Mouse (Mus musculus): ENCODE data around the gene Map4k1. TPM values are rescaled to one million over a fixed set of nuclear protein-coding genes. Genes with fewer than 3 reads are reported as not detected.
A peak's percentile ranks its signal among the peaks of the same experiment; 100 is the strongest.

The Map4k1 gene
- polyA plus RNA-seq, 1 experiment = 1.3 TPM

DNA sequence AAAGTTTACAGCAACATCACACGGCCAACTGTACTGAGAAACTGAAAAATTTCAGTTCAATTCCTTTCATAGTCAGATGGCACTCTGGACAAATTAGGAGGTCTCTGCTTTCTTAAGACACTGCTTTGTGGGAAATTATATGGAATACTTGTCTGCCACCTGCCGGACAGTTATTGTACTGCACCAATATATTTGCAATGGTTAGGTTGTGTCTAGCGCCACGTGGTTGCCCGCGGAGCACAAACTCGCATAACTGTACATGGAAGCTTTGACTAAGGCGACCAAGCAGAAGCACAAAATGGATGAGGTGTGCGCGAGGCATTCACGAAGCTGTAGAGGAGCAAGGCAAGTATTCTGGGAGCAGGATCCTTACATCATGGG, 57.7 kb downstream of the Map4k1 start:
- DNase-seq = peak; percentile 72 to 79
- Histone ChIP-seq H3K4me3 (replicated peaks; ENCODE audit: insufficient read depth, low read depth, low read length) (peak overlapping the region; percentile 58), H3K27me3 (ENCODE audit: control insufficient read depth, insufficient read depth, low read length) (no peaks in the 10 kb centered on the region), H3K4me1 (ENCODE audit: control insufficient read depth, insufficient read depth, low read length) (no peaks in the 10 kb centered on the region), H3K27ac (ENCODE audit: insufficient read depth, low read length) (no peak overlapping the region)
- WGBS = under 1% methylated on average over 11 of the region's 11 CpGs
- no peak for TF ChIP-seq POLR2A (IDR thresholded peaks at IDR 0.05; ENCODE audit: borderline replicate concordance, insufficient read depth, low read length)
- TF ChIP-seq CTCF (IDR thresholded peaks at IDR 0.05; ENCODE audit: borderline replicate concordance, insufficient read depth, low read depth, low read length) = peak; percentile 68

DNA sequence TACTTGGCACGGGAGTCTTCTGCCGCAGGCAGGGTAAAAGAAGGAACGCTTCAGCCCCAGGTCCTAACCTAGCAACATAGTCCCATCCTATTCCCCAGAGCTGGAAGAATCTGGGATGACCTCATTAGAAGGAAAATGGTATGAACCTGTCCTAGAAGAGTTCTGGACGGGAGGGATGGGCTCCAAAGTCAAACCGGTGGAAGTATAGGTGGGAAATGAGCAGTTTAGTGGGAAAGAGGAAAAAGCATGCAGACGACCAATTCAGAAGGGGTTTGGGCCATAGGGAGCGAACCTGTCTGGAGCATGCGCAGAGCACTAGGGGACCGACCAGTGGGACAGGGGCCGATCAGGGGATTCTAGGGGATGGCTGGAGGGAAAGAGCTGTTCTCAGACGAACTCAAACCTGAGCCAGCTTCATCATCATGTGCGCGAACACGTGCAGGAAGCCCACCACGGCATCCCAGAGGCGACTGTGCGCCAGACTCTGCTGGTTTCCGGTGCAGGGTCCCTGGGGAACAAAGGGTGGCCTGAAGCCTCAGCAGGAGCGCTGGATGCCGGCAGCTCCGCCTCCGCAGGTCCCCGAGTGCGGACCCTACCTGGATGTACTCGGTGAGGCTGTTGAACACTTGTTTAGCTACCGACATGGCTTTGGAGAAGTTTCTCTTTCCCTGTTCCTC, 58.3 kb downstream of the Map4k1 start:
- H3K27ac ChIP-seq (ENCODE audit: insufficient read depth, low read length) = no peak overlapping the region
- peak overlapping the region; percentile 58 for H3K4me3 ChIP-seq (replicated peaks; ENCODE audit: insufficient read depth, low read depth, low read length)
- H3K4me1 ChIP-seq (ENCODE audit: control insufficient read depth, insufficient read depth, low read length) = no peaks in the 10 kb centered on the region
- TF ChIP-seq POLR2A (IDR thresholded peaks at IDR 0.05; ENCODE audit: borderline replicate concordance, insufficient read depth, low read length) (no peak), CTCF (IDR thresholded peaks at IDR 0.05; ENCODE audit: borderline replicate concordance, insufficient read depth, low read depth, low read length) (no peak)
- 3% methylated on average over 26 of the region's 26 CpGs for WGBS
- no peaks in the 10 kb centered on the region for H3K27me3 ChIP-seq (ENCODE audit: control insufficient read depth, insufficient read depth, low read length)
- DNase-seq = no peak

DNA sequence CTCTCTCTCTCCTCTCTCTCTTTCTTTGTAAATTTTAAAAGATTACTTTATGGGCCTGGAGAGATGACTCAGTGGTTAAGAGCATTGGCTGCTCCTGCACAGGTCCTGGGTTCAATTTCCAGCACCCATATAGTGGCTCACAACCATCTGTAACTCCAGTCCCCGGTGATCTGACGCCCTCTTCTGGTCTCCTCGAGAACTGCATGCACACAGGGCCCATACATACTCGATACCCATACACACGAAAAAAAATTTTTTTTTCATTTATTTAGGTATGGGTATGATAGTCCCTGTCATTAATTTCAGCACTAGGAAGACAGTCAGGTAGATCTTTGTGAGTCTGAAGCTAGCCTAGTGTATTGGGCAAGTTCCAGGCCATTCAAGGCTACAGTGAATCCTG, 59.3 kb downstream of the Map4k1 start:
- no peak for TF ChIP-seq CTCF (IDR thresholded peaks at IDR 0.05; ENCODE audit: borderline replicate concordance, insufficient read depth, low read depth, low read length)
- TF ChIP-seq POLR2A (IDR thresholded peaks at IDR 0.05; ENCODE audit: borderline replicate concordance, insufficient read depth, low read length) = no peak
- 82% methylated on average over 5 of the region's 5 CpGs for WGBS
- no peaks in the 10 kb centered on the region for H3K27me3 ChIP-seq (ENCODE audit: control insufficient read depth, insufficient read depth, low read length)
- no peak for DNase-seq
- H3K4me3 ChIP-seq (replicated peaks; ENCODE audit: insufficient read depth, low read depth, low read length) = no peak overlapping the region
- H3K27ac ChIP-seq (ENCODE audit: insufficient read depth, low read length) = no peak overlapping the region
- no peaks in the 10 kb centered on the region for H3K4me1 ChIP-seq (ENCODE audit: control insufficient read depth, insufficient read depth, low read length)

DNA sequence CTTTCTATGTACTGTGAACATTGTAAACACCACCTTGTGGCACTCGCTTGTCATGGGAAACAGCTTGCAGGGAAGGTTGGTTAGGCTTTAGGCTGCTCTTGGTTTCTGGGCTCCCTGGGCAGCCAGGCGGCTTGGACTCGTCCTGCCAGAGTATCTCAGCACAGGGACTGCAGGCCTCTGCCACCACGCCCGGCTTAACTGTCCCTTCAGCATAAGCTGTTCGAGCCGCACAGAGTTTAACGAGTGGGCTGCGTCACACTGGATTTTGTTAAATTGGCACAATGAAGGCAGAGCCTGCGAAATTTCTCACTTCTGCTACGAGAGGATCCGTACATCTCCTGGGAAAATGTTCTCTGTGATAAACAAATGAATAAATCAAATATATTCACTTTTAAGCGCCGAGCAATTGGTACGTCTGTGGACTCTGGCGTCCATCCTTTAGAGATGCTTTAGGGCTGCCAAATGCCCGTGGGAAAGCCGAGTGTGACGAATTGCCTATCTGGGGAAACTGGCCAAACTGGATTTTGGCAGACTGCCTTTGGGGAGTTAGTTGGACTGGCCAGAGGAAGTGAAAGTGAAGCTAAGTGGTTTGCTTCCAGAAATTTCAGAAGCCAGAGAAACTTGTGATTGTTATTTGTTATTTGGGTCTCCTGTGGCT, 61.3 kb downstream of the Map4k1 start:
- DNase-seq = peak; percentile 37 to 42
- WGBS = 8% methylated on average over 19 of the region's 19 CpGs
- TF ChIP-seq POLR2A (IDR thresholded peaks at IDR 0.05; ENCODE audit: borderline replicate concordance, insufficient read depth, low read length) (no peak), CTCF (IDR thresholded peaks at IDR 0.05; ENCODE audit: borderline replicate concordance, insufficient read depth, low read depth, low read length) (no peak)
- Histone ChIP-seq H3K27ac (ENCODE audit: insufficient read depth, low read length) (no peak overlapping the region), H3K4me1 (ENCODE audit: control insufficient read depth, insufficient read depth, low read length) (no peaks in the 10 kb centered on the region), H3K4me3 (replicated peaks; ENCODE audit: insufficient read depth, low read depth, low read length) (no peak overlapping the region), H3K27me3 (ENCODE audit: control insufficient read depth, insufficient read depth, low read length) (no peaks in the 10 kb centered on the region)

DNA sequence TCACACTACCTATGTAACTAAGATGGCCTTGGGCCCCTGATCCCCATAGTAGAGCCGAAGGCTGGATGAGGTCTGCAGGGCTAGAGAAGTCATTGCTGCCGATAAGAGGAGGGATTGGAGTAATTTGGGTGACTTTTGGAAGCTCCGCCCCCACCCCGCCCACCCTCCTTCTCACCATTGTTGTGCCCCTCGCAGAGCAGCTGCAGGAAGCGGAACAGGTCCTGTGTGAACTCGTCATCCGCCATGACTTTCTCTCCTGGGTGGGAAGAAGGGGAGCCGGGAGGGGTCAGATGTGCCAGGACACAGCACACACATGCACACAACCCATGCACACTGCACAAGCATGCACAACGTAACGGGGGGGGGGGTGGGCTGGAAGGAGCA, 61.8 kb downstream of the Map4k1 start:
- no peak for DNase-seq
- no peak overlapping the region for H3K27ac ChIP-seq (ENCODE audit: insufficient read depth, low read length)
- no peaks in the 10 kb centered on the region for H3K4me1 ChIP-seq (ENCODE audit: control insufficient read depth, insufficient read depth, low read length)
- WGBS = 5% methylated on average over 11 of the region's 11 CpGs
- no peaks in the 10 kb centered on the region for H3K27me3 ChIP-seq (ENCODE audit: control insufficient read depth, insufficient read depth, low read length)
- no peak overlapping the region for H3K4me3 ChIP-seq (replicated peaks; ENCODE audit: insufficient read depth, low read depth, low read length)
- TF ChIP-seq POLR2A (IDR thresholded peaks at IDR 0.05; ENCODE audit: borderline replicate concordance, insufficient read depth, low read length) (no peak), CTCF (IDR thresholded peaks at IDR 0.05; ENCODE audit: borderline replicate concordance, insufficient read depth, low read depth, low read length) (no peak)

DNA sequence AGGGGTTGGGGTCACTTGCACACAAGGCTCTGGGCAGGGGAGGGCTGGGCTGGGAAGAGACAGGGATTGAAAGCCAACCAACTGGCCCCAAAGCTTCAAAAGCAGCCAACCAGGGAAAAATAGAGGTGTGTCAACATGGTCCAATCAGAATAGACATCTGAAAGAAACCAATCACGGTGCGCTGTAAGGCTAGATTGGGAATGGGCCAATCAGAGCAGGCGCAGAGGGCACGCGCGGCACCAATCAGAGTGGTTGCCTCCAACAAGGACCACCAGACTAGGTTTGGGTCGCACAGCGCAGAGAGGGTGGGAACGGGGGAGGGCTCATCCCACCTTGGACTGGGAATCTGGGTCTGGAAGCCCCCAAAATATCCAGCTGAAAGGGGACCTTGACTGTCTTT, 62.5 kb downstream of the Map4k1 start:
- H3K4me3 ChIP-seq (replicated peaks; ENCODE audit: insufficient read depth, low read depth, low read length) = no peak overlapping the region
- TF ChIP-seq CTCF (IDR thresholded peaks at IDR 0.05; ENCODE audit: borderline replicate concordance, insufficient read depth, low read depth, low read length) (no peak), POLR2A (IDR thresholded peaks at IDR 0.05; ENCODE audit: borderline replicate concordance, insufficient read depth, low read length) (no peak)
- no peak overlapping the region for H3K27ac ChIP-seq (ENCODE audit: insufficient read depth, low read length)
- no peaks in the 10 kb centered on the region for H3K4me1 ChIP-seq (ENCODE audit: control insufficient read depth, insufficient read depth, low read length)
- 56% methylated on average over 9 of the region's 9 CpGs for WGBS
- DNase-seq = no peak
- no peaks in the 10 kb centered on the region for H3K27me3 ChIP-seq (ENCODE audit: control insufficient read depth, insufficient read depth, low read length)

DNA sequence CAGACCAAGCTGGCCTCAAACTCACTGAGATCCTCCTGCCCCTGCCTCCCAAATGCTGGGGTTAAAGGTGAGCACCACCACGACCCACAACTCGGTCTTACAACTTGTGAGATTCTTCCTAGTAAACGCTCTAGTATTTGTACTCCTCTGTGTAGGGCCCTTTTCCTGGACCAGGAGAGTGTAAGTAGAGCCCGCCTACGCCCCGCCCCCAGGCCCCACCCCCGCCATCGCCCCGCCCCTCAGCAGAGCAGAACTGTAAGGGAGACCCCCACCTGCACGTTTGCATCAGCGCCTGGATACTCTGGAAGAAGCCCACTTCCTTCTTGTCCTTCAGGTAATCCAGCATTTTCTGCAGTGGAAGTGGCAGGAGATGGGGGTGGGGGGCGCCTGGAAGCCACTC, 64.7 kb downstream of the Map4k1 start:
- 10% methylated on average over 12 of the region's 12 CpGs for WGBS
- no peak for DNase-seq
- Histone ChIP-seq H3K4me3 (replicated peaks; ENCODE audit: insufficient read depth, low read depth, low read length) (no peak overlapping the region), H3K27ac (ENCODE audit: insufficient read depth, low read length) (no peak overlapping the region), H3K27me3 (ENCODE audit: control insufficient read depth, insufficient read depth, low read length) (no peaks in the 10 kb centered on the region), H3K4me1 (ENCODE audit: control insufficient read depth, insufficient read depth, low read length) (no peaks in the 10 kb centered on the region)
- no peak for TF ChIP-seq CTCF (IDR thresholded peaks at IDR 0.05; ENCODE audit: borderline replicate concordance, insufficient read depth, low read depth, low read length)
- no peak for TF ChIP-seq POLR2A (IDR thresholded peaks at IDR 0.05; ENCODE audit: borderline replicate concordance, insufficient read depth, low read length)

DNA sequence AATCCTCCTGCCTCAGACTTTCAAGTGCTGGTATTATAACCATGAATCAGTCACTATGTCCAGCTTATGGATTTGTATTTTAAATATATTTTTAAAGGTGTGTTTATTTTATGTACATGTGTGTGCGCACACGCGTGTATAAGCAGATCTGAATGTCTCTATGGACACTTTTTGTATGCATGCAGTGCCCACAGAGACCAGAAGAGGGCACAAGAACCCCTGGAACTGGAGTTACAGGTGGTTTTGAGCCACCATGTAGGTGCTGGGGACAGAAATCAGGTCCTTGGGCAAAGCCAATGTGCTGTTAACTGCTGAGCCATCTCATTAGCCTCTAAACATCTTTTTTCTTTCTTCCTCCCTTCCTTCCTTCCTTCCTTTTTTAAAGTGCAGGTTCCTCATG, 66.2 kb downstream of the Map4k1 start:
- TF ChIP-seq POLR2A (IDR thresholded peaks at IDR 0.05; ENCODE audit: borderline replicate concordance, insufficient read depth, low read length) = no peak
- no peak for TF ChIP-seq CTCF (IDR thresholded peaks at IDR 0.05; ENCODE audit: borderline replicate concordance, insufficient read depth, low read depth, low read length)
- H3K27ac ChIP-seq (ENCODE audit: insufficient read depth, low read length) = no peak overlapping the region
- no peaks in the 10 kb centered on the region for H3K4me1 ChIP-seq (ENCODE audit: control insufficient read depth, insufficient read depth, low read length)
- no peak overlapping the region for H3K4me3 ChIP-seq (replicated peaks; ENCODE audit: insufficient read depth, low read depth, low read length)
- H3K27me3 ChIP-seq (ENCODE audit: control insufficient read depth, insufficient read depth, low read length) = no peaks in the 10 kb centered on the region
- WGBS = 85% methylated on average over 3 of the region's 3 CpGs
- no peak for DNase-seq

Data from cerebellum, adult 2 months (tissue).